Mouse (Mus musculus) hindbrain, embryonic 11.5 days (tissue): ENCODE measurements at regions not wholly inside any gene's neighbourhood (a gene's known extent, or its start where the extent isn't known, plus 50 kb on each side); places are given as distances from the start of the nearest gene placed in this dataset.

Source experiments
- ATAC-seq: fragments of 200-750 bp; cut with Nextera tagmentation; 2 replicates; pipeline ENCODE4 v1.8.0; 2017; ENCODE audit warnings: mild to moderate bottlenecking, moderate TSS enrichment, moderate library complexity; ENCODE audit not compliant: low FRiP score
- DNase-seq: peaks from one replicate; pipeline ENCODE4 v3.0.0-alpha.2; 2015; ENCODE audit warnings: low spot score
- H3K27ac ChIP-seq: fragments of 300-500 bp; sonication (generic); 2 replicates; pipeline ENCODE4 v1.5.1; 2014; ENCODE audit warnings: mild to moderate bottlenecking, low read depth, low read length
- H3K27me3 ChIP-seq: fragments of 300-500 bp; sonication (generic); 2 replicates; pipeline ENCODE4 v1.6.1; 2014; ENCODE audit warnings: mild to moderate bottlenecking, low read length, moderate library complexity, mixed read lengths; ENCODE audit not compliant: control insufficient read depth, insufficient read depth
- H3K36me3 ChIP-seq: fragments of 300-500 bp; sonication (generic); 2 replicates; pipeline ENCODE4 v1.6.1; 2014; ENCODE audit warnings: mild to moderate bottlenecking, low read length, moderate library complexity, mixed read lengths; ENCODE audit not compliant: control insufficient read depth, insufficient read depth
- H3K4me1 ChIP-seq: fragments of 300-500 bp; sonication (generic); replicated peaks from 2 replicates; pipeline ENCODE4 v1.6.1; 2014; ENCODE audit warnings: low read length, mixed read lengths; ENCODE audit not compliant: control insufficient read depth, insufficient read depth
- H3K4me2 ChIP-seq: fragments of 300-500 bp; sonication (generic); replicated peaks from 2 replicates; pipeline ENCODE4 v1.6.1; 2014; ENCODE audit warnings: mild to moderate bottlenecking, low read depth, low read length
- H3K4me3 ChIP-seq: fragments of 300-500 bp; sonication (generic); 2 replicates; pipeline ENCODE4 v1.5.1; 2014; ENCODE audit warnings: low read depth, low read length
- H3K9ac ChIP-seq: fragments of 300-500 bp; sonication (generic); 2 replicates; pipeline ENCODE4 v1.6.1; 2014; ENCODE audit warnings: low read depth, low read length
- H3K9me3 ChIP-seq: fragments of 300-500 bp; sonication (generic); 2 replicates; pipeline ENCODE4 v1.6.1; 2016; ENCODE audit warnings: low read length; ENCODE audit not compliant: control insufficient read depth
- WGBS: fragments of 180-500 bp; shearing (Covaris S2); extraction: QIAGEN DNeasy Blood & Tissue Kit; methylation state at CpG from one replicate; pipeline ENCODE4 v1.1.7; 2014; 5-methylcytosine and 5-hydroxymethylcytosine counted together

- WGBS: 45% methylated on average over 3 of the region's 3 CpGs
- no peaks in the 10 kb centered on the region for H3K4me1 ChIP-seq
- H3K4me2 ChIP-seq: no peak overlapping the region
- no peak overlapping the region for H3K4me3 ChIP-seq
- ATAC-seq: no peak
- no peak overlapping the region for H3K27ac ChIP-seq
- no peak for DNase-seq
- H3K9ac ChIP-seq: no peak overlapping the region
- no peaks in the 10 kb centered on the region for H3K36me3 ChIP-seq
- H3K27me3 ChIP-seq: no peaks in the 10 kb centered on the region
- H3K9me3 ChIP-seq: no peaks in the 10 kb centered on the region
Measured at GRCm38 (mm10) chr5:116934151-116934550, 181.8 kb downstream of the Suds3 start.

- WGBS: 93% methylated on average over 5 of the region's 5 CpGs
- Histone ChIP-seq H3K36me3 (no peaks in the 10 kb centered on the region), H3K4me3 (no peak overlapping the region), H3K9me3 (no peaks in the 10 kb centered on the region), H3K4me1 (no peaks in the 10 kb centered on the region), H3K4me2 (no peak overlapping the region), H3K27ac (no peak overlapping the region), H3K9ac (no peak overlapping the region), H3K27me3 (no peaks in the 10 kb centered on the region)
- DNase-seq: no peak
- ATAC-seq: no peak
Measured at GRCm38 (mm10) chr5:116933105-116933504, 182.8 kb downstream of the Suds3 start.

DNA sequence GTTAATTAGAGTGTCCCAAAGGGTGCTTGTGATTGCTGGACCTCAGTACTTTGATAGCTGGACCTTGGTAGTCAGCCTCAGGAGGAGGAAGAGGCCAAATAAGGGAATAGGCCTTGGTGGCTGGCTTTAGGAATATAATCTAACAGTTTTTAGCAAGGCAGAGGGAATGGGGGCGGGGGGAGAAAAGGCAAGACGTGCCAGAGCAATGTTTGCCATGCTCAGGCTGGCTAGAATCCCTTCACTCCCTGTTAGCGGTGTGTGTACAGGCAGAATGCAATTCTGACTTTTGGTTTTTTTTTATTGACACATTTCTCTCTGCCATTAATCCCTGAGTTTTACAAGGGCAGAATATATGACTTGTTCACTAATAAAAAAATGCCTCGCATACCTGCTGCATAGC is 192.2 kb downstream of the Suds3 start:
- H3K4me1 ChIP-seq: no peaks in the 10 kb centered on the region
- no peaks in the 10 kb centered on the region for H3K27me3 ChIP-seq
- H3K9ac ChIP-seq: no peak overlapping the region
- no peaks in the 10 kb centered on the region for H3K36me3 ChIP-seq
- whole genome bisulfite sequencing: 72% methylated on average over 4 of the region's 4 CpGs
- no peak overlapping the region for H3K4me3 ChIP-seq
- no peak overlapping the region for H3K27ac ChIP-seq
- no peak for ATAC-seq
- no peaks in the 10 kb centered on the region for H3K9me3 ChIP-seq
- DNase-seq: no peak
- H3K4me2 ChIP-seq: no peak overlapping the region

GRCm38 (mm10) chr5:116922059-116922671 is 193.7 kb downstream of the Suds3 start:
- Histone ChIP-seq H3K36me3 (no peaks in the 10 kb centered on the region), H3K27ac (peak overlapping the region; percentile 8; the same call in 1 of the 2 replicates), H3K4me3 (no peak overlapping the region), H3K4me2 (no peak overlapping the region), H3K27me3 (no peaks in the 10 kb centered on the region), H3K4me1 (no peaks in the 10 kb centered on the region), H3K9me3 (no peaks in the 10 kb centered on the region), H3K9ac (no peak overlapping the region)
- 42% methylated on average over 17 of the region's 17 CpGs for WGBS
- peak; percentile 43 for DNase-seq
- ATAC-seq: no peak

DNA sequence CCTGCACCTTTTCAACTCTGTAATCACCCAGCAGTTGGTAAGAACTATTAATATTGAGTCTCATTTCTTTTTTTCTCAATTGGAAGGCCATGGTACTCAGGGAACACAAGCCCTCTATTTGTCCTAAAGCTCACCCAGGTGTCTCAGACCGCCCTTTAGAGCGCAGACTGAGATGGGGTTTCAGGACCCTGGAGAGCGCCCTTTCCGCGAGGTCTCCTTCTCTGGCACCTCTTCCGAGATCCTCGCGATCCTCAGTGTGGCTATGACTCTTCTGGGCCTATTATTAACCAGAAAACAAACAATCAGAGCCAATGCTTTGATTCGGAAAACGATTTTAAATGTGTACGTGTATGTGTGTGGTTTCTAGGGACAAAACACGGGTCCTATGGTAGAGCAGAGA is 201.0 kb downstream of the Suds3 start:
- 40% methylated on average over 12 of the region's 12 CpGs for WGBS
- no peaks in the 10 kb centered on the region for H3K9me3 ChIP-seq
- no peak overlapping the region for H3K9ac ChIP-seq
- H3K4me3 ChIP-seq: no peak overlapping the region
- no peaks in the 10 kb centered on the region for H3K36me3 ChIP-seq
- H3K27ac ChIP-seq: no peak overlapping the region
- ATAC-seq (no peak), DNase-seq (peak; percentile 57)
- H3K4me2 ChIP-seq: no peak overlapping the region
- H3K27me3 ChIP-seq: no peaks in the 10 kb centered on the region
- H3K4me1 ChIP-seq: no peaks in the 10 kb centered on the region

DNA sequence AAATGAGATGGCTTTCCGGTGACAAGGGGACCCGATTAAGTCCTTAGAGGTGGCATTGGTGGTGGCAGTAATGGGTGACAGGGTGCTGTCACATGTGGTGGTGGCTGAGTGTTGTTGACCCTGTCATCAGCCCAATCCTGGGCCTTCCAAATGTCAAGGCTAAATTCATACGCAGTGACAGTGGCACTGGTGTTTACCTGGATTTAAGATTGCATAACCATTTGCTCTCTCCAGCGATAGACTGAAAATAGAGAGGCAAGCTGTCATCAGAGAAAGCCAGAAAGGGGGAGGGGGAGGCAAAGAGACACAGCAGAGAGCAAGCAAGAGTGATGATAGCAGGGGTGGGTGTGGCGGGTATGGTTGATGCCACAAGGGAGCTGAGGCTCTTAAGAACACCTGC is 215.1 kb downstream of the Suds3 start:
- 89% methylated on average over 5 of the region's 5 CpGs for WGBS
- Histone ChIP-seq H3K27me3 (no peaks in the 10 kb centered on the region), H3K4me2 (no peak overlapping the region), H3K4me1 (no peaks in the 10 kb centered on the region), H3K27ac (no peak overlapping the region), H3K9ac (no peak overlapping the region), H3K9me3 (no peaks in the 10 kb centered on the region), H3K4me3 (no peak overlapping the region), H3K36me3 (no peaks in the 10 kb centered on the region)
- no peak for DNase-seq
- ATAC-seq: no peak

GRCm38 (mm10) chr5:116897391-116897790 is 218.5 kb downstream of the Suds3 start:
- H3K9ac ChIP-seq: no peak overlapping the region
- H3K9me3 ChIP-seq: no peaks in the 10 kb centered on the region
- H3K4me2 ChIP-seq: no peak overlapping the region
- ATAC-seq: no peak
- H3K4me1 ChIP-seq: no peaks in the 10 kb centered on the region
- no peak for DNase-seq
- no peaks in the 10 kb centered on the region for H3K36me3 ChIP-seq
- H3K27me3 ChIP-seq: no peaks in the 10 kb centered on the region
- WGBS: 88% methylated on average over 5 of the region's 5 CpGs
- no peak overlapping the region for H3K4me3 ChIP-seq
- H3K27ac ChIP-seq: no peak overlapping the region

DNA sequence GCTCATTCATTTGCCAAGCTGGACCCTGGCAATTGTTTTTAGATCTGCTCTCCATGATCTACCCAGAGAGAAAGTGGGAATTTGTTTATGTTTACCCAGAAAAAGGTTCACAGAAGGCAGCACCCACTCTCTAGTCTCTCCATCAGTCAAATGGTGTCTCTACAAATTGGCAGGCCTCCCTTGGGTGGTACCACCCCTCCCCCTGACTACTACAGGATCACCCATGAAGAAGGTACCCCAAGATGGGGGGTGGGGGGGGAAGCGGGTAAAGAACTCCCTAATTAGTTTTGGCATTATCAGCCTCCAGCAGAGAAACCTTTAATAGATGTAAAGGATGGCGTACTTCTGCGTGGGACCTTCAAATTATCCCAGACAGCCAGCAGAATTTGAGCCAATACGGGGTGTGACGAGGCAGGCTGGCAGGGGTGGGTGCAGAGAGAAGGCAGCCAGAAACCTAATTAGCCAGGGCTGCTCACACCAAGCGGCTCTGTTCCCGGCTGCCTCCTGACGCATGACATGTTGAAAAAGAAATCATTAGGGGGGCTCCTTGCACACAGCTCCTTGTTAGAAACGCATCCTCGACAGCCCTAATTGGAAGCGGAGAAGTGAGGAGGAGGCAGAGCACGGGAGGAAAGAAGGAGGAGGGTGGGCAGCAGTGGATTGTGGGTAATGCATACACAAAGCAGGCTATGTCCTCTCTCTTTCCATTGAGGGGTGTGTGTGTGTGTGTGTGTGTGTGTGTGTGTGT is 220.7 kb downstream of the Suds3 start:
- ATAC-seq (peak; percentile 38; the same call in 1 of the 2 replicates), DNase-seq (peak; percentile 38)
- Histone ChIP-seq H3K9ac (no peak overlapping the region), H3K4me1 (no peaks in the 10 kb centered on the region), H3K36me3 (no peaks in the 10 kb centered on the region), H3K4me2 (0 out of 2 replicates have a peak overlapping the region, but pooled peaks have one; percentile 14), H3K27me3 (no peaks in the 10 kb centered on the region), H3K4me3 (no peak overlapping the region), H3K27ac (peak overlapping the region; percentile 54; the same call in 1 of the 2 replicates), H3K9me3 (no peaks in the 10 kb centered on the region)
- 62% methylated on average over 12 of the region's 12 CpGs for WGBS

GRCm38 (mm10) chr5:116894575-116894974 is 221.3 kb downstream of the Suds3 start:
- Histone ChIP-seq H3K9ac (no peak overlapping the region), H3K27me3 (no peaks in the 10 kb centered on the region), H3K4me2 (no peak overlapping the region), H3K36me3 (no peaks in the 10 kb centered on the region), H3K9me3 (no peaks in the 10 kb centered on the region), H3K27ac (no peak overlapping the region), H3K4me1 (no peaks in the 10 kb centered on the region), H3K4me3 (no peak overlapping the region)
- 74% methylated on average over 6 of the region's 6 CpGs for WGBS
- DNase-seq: no peak
- ATAC-seq: no peak
